Mouse (Mus musculus) gastrocnemius, adult 18-20 months (tissue): ENCODE measurements around the gene Ttc23l. TPM values are rescaled to one million over a fixed set of nuclear protein-coding genes. Genes with fewer than 3 reads are reported as not detected.
"Not testable (repeated sequence)": the region's sequence is repeated elsewhere in the genome, so short reads cannot be mapped to it uniquely, and the experiment has no call there.

Experiments
- DNase-seq: peaks from one replicate; pipeline ENCODE4 v3.0.0; 2021; ENCODE audit warnings: low spot score
- long read RNA-seq, 2 experiments: library from polyadenylated mRNA; stranded (forward); transcript quantifications; one replicate each; pipeline ENCODE4 v2.0.0; 2021
- total RNA-seq, 2 experiments: library from RNA; stranded (reverse); gene quantifications; 2 replicates each; pipeline ENCODE4 v1.2.3; 2021

Ttc23l gene
- total RNA-seq, result not detected
- long read RNA-seq, experiment 1, result 0 reads
- long read RNA-seq, experiment 2, result 0 reads

- DNase-seq, result no peak
These were observed at the start of gene Ttc23l for GRCm38 (mm10) chr15:10558465-10558864. Ttc23l (minus strand) TSS chr15:10558668.

- no peak for DNase-seq
These were observed 40.9 kb upstream of the Ttc23l start for GRCm38 (mm10) chr15:10599413-10599812.

- no peak for DNase-seq
These were observed 40.1 kb upstream of the Ttc23l start for GRCm38 (mm10) chr15:10598259-10599225.

- DNase-seq, result no peak
These were observed 38.4 kb upstream of the Ttc23l start for GRCm38 (mm10) chr15:10596871-10597270.

- DNase-seq, result no peak
These were observed 36.9 kb upstream of the Ttc23l start for GRCm38 (mm10) chr15:10595408-10595807.

GRCm38 (mm10) chr15:10594910-10595309, 36.4 kb upstream of the Ttc23l start:
- no peak for DNase-seq

GRCm38 (mm10) chr15:10593094-10593493, 34.6 kb upstream of the Ttc23l start:
- no peak for DNase-seq

GRCm38 (mm10) chr15:10586565-10586964, 28.1 kb upstream of the Ttc23l start:
- DNase-seq, result no peak

GRCm38 (mm10) chr15:10584359-10585187, 26.1 kb upstream of the Ttc23l start:
- DNase-seq, result no peak

GRCm38 (mm10) chr15:10583408-10583807, 24.9 kb upstream of the Ttc23l start:
- DNase-seq, result peak; percentile 22

- no peak for DNase-seq
These were observed 20.7 kb upstream of the Ttc23l start for GRCm38 (mm10) chr15:10579159-10579558.

GRCm38 (mm10) chr15:10566486-10566885, 8.0 kb upstream of the Ttc23l start:
- no peak for DNase-seq

GRCm38 (mm10) chr15:10564201-10564600, 5.7 kb upstream of the Ttc23l start:
- no peak for DNase-seq

- no peak for DNase-seq
These were observed 3.8 kb upstream of the Ttc23l start for GRCm38 (mm10) chr15:10562281-10562680.

GRCm38 (mm10) chr15:10560005-10560404, 1.5 kb upstream of the Ttc23l start:
- DNase-seq, result no peak

- DNase-seq, result no peak
These were observed 4.1 kb downstream of the Ttc23l start for GRCm38 (mm10) chr15:10554336-10554735.

- DNase-seq, result no peak
These were observed 18.0 kb downstream of the Ttc23l start for GRCm38 (mm10) chr15:10540271-10541088.

GRCm38 (mm10) chr15:10535969-10536368, 22.5 kb downstream of the Ttc23l start:
- no peak for DNase-seq

GRCm38 (mm10) chr15:10534591-10534990, 23.9 kb downstream of the Ttc23l start:
- DNase-seq, result no peak

- DNase-seq, result not testable (repeated sequence)
These were observed 25.1 kb downstream of the Ttc23l start for GRCm38 (mm10) chr15:10533361-10533760.

- no peak for DNase-seq
These were observed 27.1 kb downstream of the Ttc23l start for GRCm38 (mm10) chr15:10531352-10531751.
